Mouse (Mus musculus) myocyte (in vitro differentiated cells): ENCODE measurements around the gene Poc5. TPM values are rescaled to one million over a fixed set of nuclear protein-coding genes. Genes with fewer than 3 reads are reported as not detected.

Source experiments
- H3K27me3 ChIP-seq: one replicate; pipeline ENCODE4 v1.6.1; 2011; ENCODE audit not compliant: control insufficient read depth, insufficient read depth, insufficient read length
- H3K36me3 ChIP-seq: one replicate; pipeline ENCODE4 v1.6.1; 2011; ENCODE audit not compliant: control insufficient read depth, insufficient read depth
- H3K4me2 ChIP-seq: one replicate; pipeline ENCODE4 v1.6.1; 2011; ENCODE audit warnings: low read depth, control low read depth
- H3K4me3 ChIP-seq: one replicate; pipeline ENCODE4 v1.5.1; 2011; ENCODE audit warnings: mild to moderate bottlenecking, control low read depth, moderate library complexity
- H3K79me2 ChIP-seq: one replicate; pipeline ENCODE4 v1.6.1; 2011; ENCODE audit not compliant: control insufficient read depth, insufficient read depth
- H3ac ChIP-seq: one replicate; pipeline ENCODE4 v1.6.1; 2011; ENCODE audit not compliant: control insufficient read depth, insufficient read length
- MYOG ChIP-seq, 3 experiments: IDR thresholded peaks; one replicate each; pipeline ENCODE4 v1.6.1; 2011; ENCODE audit warnings: control low read depth in 2 of 3, low read depth in 2 of 3, mild to moderate bottlenecking in 2 of 3; ENCODE audit not compliant: insufficient read length in 2 of 3, control insufficient read depth in 1 of 3, insufficient read depth in 1 of 3
- POLR2A ChIP-seq: IDR thresholded peaks from one replicate; pipeline ENCODE4 v1.6.1; 2011; ENCODE audit warnings: low read depth, mild to moderate bottlenecking, control low read depth, moderate library complexity; ENCODE audit not compliant: insufficient read length
- polyA plus RNA-seq: library from polyadenylated mRNA; unstranded; fragments of >200 nt; fragmentation: generic; extraction: Trizol; gene quantifications from one replicate; pipeline ENCODE4 v1.2.1, GENCODE M21; 2012; ENCODE audit warnings: missing spikeins

The Poc5 gene
- polyA plus RNA-seq, 1 experiment: 6.1 TPM

GRCm38 (mm10) chr13:96465315-96465714 is 77.2 kb downstream of the Poc5 start:
- Histone ChIP-seq H3K4me2 (no peak overlapping the region), H3K36me3 (no peaks in the 10 kb centered on the region), H3K79me2 (no peaks in the 10 kb centered on the region), H3ac (no peak overlapping the region), H3K27me3 (no peaks in the 10 kb centered on the region), H3K4me3 (no peak overlapping the region)
- TF ChIP-seq MYOG (IDR thresholded peaks at IDR 0.05; ENCODE audit: control insufficient read depth in 1 of 3, insufficient read depth in 1 of 3, insufficient read length in 2 of 3, low read depth in 2 of 3): no peak
- TF ChIP-seq POLR2A: no peak

Other genes with a start within 250 kb of the Poc5 start
- not detected for gene Ankdd1b, start 82.9 kb downstream of the Poc5 start, polyA plus RNA-seq
- not detected for gene Gm17622, start 102.4 kb downstream of the Poc5 start, polyA plus RNA-seq
- gene Polk, start 154.3 kb downstream of the Poc5 start, polyA plus RNA-seq: 2.9 TPM
- gene Col4a3bp, start 154.3 kb downstream of the Poc5 start, polyA plus RNA-seq: 18.3 TPM